Mouse (Mus musculus) E14TG2a.4 (cell line): ENCODE measurements around the gene B4galnt2.

ENCODE experiments used
- CTCF ChIP-seq: conservative IDR thresholded peaks from 2 replicates; pipeline ENCODE4 v1.5.1; 2014; ENCODE audit warnings: low read length
- NANOG ChIP-seq: IDR thresholded peaks from 2 replicates; pipeline ENCODE4 v1.6.1; 2014; ENCODE audit warnings: borderline replicate concordance, low read length, mixed read lengths
- POU5F1 ChIP-seq: IDR thresholded peaks from 2 replicates; pipeline ENCODE4 v1.6.1; 2014; ENCODE audit warnings: low read length, borderline replicate concordance

DNA sequence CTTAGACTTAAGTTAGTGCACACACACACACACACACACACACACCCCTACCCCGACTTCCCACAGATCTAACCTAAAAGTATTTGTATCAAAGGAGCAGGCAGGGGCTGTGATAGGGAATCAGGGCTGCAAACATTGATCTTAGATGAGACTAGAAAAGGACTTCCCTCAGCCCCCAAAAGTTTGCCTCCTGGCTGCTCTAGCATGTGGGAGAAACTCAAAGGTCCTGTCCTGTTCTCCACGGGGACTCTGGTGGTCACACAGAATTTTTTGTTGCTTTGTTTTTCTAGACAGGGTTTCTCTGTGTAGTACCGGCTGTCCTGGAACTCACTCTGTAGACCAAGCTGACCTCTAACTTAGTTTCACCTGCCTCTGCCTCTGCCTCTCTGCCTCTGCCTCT, 89.1 kb downstream of the B4galnt2 start:
- TF ChIP-seq CTCF (no peak), POU5F1 (no peak), NANOG (no peak)
